Mouse (Mus musculus) brain, embryonic 14.5 days (tissue): ENCODE results near the gene Ctnnd2.

Source experiments
- CTCF ChIP-seq: fragments of 200-500 bp; IDR thresholded peaks from 2 replicates; pipeline ENCODE4 v1.5.1; 2012; ENCODE audit warnings: inconsistent platforms, mild to moderate bottlenecking, moderate library complexity, borderline replicate concordance; ENCODE audit not compliant: insufficient read depth, insufficient read length; ENCODE audit errors: extremely low read depth
- POLR2A ChIP-seq: fragments of 200-500 bp; IDR thresholded peaks from 2 replicates; pipeline ENCODE4 v1.6.1; 2012; ENCODE audit warnings: mild to moderate bottlenecking, inconsistent platforms, borderline replicate concordance; ENCODE audit not compliant: poor library complexity, insufficient read depth, insufficient read length, severe bottlenecking; ENCODE audit errors: extremely low read depth

DNA sequence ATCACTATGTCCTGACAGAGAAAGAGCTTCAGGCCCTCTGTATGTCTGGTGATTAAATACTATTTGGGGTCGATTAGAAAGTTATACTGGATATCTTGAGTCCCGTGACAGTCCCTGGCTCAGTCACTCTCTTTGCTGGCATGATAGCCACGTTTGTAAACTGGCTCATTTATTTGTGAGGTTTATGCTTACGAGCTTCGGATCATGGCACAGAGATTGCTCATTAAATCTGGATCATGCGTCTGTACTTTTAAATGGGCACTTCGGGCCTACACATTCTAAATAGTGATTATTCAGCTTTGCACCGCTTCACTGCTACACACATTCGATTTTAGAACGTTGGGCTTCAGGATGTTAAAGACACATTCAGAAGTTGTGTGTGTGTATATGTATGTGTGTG is 96.4 kb downstream of the Ctnnd2 start:
- TF ChIP-seq CTCF: no peak
- no peak for TF ChIP-seq POLR2A
